Mouse (Mus musculus) testis, adult 2 months (tissue): ENCODE data around the gene Ap3m1.

Experiments used
- CTCF ChIP-seq: fragments of 200-500 bp; IDR thresholded peaks from 2 replicates; pipeline ENCODE4 v1.5.1; 2012; ENCODE audit warnings: low read depth, mild to moderate bottlenecking, inconsistent platforms, low read length, moderate library complexity; ENCODE audit not compliant: control insufficient read depth, insufficient read depth, insufficient replicate concordance
- POLR2A ChIP-seq: fragments of 200-500 bp; IDR thresholded peaks from 2 replicates; pipeline ENCODE4 v1.6.1; 2012; ENCODE audit warnings: low read depth, mild to moderate bottlenecking, inconsistent platforms, low read length, moderate library complexity; ENCODE audit not compliant: control insufficient read depth

- TF ChIP-seq CTCF (no peak), POLR2A (no peak)
These were observed 38.4 kb downstream of the Ap3m1 start for GRCm38 (mm10) chr14:21013800-21014334.
